Mouse (Mus musculus) c-Kit-positive CD71-positive TER-119-negative erythroid progenitor cells, embryonic 14.5 days (primary cell): ENCODE measurements around the gene Gm10309.

ENCODE experiments used
- DNase-seq: peaks from one replicate; pipeline ENCODE4 v3.0.0-alpha.2; 2013; ENCODE audit warnings: low read depth

Gene Gm10309

DNA sequence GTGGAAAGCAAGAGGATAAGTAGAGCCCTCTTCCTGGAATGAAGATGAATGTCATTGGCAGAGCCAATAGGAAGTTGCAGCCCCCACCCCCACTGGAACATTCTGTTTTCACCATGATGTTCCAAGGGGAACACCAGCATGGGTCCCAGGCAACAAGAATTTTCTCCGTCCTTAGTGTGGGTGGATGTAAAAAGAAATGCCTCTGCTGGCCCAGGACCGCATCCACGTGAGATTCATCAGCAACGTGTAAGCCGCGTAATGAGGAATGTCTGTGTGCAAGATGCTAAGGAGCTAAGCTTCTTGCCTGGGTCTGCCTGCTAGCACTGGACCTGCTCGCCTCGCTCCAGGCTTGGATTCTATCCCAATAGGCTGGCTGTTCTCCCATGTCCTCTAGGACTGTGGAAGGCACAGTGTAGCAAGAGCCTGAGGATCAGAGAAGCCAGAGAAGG lies at the start of gene Gm10309:
Gm10309 (minus strand) TSS at position 50 of the 449 bp plus-strand sequence.
- no peak for DNase-seq

DNA sequence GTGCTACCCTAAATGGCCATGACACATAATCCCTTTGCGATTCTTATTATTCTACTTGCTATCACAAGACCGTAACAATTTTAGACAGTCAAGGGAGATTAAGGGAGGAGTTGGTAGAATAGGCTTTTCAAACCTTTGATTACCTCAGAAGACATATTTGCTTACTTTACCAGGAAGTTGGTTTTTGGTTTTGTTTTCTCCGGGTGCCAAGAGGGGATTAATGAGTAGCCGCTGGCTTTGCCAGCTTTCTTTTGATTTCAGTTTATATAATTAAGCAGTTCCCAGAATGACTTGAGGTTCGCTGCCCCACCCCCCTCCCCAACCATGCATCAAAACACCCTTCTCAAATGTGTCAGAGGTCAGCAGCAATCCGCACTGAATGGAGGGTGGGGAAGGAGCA lies 47.0 kb upstream of the Gm10309 start:
- DNase-seq = no peak

DNA sequence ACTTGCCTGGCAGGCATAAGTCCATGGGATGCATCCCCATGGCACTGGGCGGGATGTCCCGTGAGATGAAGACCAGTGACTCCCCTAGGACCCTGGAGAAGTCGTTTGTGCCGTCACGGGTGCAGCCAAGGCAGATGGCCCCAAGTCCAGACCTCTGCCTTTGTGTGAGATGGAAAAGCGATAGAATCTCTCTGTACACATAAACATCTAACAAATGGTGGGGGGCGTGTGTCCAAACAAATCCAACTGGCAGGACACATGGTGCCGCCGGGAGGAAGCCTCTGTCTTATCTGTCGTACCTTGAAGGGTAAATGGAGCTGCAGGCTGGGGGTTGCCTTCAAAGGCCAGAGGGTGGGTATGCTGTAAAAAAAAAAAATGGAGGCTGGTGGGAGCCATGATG lies 46.5 kb upstream of the Gm10309 start:
- DNase-seq = no peak

DNA sequence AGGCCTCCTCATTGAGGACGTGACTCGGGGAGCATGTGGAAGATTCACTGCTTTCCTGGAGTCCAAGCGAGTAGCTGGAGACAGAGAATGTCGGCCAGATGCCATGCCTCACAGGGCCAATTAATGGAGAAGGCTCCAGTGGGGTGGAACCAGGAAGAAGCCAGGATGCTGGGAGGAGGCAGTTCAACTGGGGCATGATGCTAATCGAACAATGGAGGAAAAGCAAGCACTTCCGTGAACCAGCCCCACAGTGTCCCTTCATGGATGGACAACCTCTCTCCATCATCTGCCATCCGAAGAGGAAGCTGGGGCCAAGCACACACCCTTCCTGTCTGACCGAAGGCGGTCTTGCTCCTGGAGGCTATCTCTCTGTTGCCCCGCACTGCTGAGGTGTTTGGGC lies 44.1 kb upstream of the Gm10309 start:
- no peak for DNase-seq

DNA sequence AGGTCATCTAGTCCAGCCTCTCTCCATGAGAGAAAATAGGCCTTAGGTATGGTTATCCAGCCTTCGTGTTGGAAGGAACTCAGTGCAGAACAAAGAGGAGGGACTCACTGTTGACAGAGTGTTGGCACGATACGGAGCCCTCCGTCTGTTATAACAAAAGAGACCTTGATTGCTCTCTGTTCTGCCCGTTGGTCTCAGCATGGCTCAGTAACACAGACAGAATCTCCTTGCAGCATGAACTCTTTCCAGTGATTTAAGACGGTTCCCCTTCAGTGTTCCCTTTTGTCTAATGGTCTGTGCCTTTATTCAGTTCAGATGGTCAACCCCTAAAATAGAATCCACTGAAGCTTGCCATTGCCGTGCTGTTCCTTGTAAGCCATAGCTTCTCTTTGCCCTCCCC lies 41.5 kb upstream of the Gm10309 start:
- no peak for DNase-seq

DNA sequence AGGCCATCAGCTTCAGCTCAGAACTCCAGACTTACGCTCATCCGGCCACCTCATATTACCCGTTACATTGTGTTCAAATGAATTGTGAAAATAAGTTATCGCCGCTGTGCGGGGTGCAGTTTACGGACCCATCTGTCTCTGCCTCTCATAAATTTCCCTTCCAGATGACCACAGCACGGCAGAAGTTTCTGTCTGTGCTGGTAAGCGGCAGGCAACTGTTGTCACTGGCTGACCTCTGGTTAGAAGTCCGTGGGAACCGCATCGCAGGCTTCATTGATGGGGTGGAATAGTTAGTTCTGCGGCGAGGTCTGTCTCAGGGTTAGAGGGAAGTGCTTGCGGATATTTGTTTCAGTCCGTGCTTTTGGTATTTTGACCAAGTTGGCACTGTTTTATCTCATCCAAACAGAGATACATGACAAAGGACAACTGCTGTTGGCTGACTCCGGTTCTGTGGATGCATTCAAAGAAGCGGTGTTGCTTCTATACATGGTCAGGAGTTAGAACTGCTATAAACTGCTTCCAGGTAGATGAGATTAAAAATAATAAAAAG lies 34.9 kb upstream of the Gm10309 start:
- no peak for DNase-seq

DNA sequence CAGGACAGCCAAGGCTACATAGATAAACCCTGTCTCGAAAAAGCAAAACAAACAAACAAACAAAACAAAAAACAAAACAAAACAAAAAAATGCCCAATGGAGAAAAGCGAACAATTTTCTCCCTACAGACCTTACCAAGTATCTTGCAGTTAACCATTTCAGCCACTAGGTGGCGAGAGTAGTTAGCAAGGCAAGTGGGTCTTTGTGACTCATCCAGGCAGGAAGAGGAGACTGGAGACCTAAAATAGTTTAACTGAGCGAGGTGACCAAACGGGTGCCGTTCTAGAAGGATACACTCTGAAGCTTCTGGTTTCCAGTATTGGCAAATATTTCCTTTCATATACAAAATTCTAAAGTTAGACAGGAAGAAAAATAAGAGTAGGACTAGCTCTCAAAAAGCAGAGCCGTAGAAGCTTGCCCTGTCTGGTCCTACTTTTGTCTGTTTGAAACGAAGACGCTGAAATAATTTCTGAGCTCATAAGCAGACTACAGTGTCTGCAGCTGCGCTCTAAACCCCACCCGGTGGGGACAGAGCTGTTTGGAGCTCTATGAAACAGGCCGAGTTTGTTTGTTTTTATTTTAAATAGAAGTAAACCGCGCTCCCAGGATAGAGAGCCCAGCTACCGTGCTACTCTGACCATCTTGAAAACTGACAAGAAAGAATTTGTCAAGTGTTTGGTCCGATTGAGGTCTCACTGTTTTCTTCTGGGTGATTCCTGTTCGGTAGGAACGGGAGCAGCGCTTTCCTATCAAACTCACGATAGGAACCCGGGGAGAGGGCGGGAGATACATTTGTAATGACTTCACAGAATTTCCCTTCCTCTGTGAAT lies 31.0 kb upstream of the Gm10309 start:
- DNase-seq = peak; percentile 59

DNA sequence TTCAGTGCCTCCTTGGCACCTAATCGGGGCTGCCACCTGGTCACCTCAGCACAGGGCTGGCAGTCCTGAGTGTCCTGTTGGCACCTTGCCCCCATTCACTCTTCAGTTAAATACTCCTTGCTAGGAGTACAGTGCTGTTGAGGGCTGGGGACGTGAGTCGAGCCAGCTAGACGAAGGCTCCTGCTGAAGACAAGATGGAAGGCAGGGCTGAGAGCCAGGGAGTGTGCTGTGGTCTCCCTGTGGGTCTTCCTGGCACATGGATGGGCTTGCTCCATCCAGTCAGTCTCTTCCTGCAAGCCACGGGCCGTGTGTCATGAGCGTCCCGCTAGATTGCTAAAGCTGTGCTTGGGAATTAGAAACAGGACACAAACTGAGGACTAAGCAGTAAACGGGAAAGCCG lies 30.1 kb upstream of the Gm10309 start:
- no peak for DNase-seq

DNA sequence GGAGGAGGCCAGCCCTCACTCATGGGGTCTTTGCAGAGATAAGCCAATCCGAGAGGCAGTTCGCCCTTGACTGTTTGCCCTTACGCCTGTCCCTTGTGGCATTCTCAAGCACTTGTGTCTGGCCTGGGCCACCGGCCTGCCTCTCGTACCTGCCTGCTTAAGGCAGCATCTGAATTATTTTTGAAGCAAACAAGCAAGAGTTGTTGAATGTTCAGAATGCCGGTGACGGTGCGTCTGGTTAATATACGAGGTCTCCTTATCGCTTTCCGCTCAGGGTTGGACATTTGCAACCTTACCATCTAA lies 28.5 kb upstream of the Gm10309 start:
- no peak for DNase-seq

DNA sequence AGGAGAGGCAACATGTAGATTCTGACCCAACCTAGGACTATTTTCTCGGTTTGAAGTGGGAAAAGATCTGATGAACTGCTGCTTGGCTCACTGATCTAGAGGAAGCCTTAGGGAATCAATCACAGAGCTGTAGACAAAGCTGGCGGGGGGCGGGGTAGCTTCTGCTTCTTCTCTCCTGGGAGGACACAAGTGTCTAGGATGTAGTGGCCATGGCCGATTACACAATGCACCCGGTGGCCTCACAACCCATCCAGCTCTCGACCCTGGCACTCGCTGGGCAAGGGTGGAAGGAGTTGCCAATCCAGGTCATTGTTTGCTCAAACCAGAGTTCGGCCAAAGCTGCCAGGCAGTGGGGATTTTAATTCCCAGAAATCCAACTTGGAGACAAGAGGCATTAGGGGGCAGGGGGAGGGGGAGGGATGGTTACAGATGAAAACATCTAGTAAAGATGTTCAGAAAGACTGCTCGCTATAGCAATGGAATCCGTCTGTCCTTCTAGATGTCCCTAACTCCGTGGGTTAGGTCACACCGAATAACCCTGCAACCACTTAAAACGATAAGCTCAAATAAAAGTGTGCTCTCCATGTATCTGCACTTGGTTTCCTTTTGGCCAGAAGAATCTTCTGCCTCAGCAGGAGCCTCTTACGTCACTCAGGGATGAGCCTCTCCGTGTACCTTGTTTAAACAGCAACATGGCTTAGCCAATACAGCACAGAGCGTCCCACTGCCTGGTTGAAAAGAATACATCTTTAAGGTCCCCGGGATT lies 27.9 kb upstream of the Gm10309 start:
- DNase-seq = no peak

DNA sequence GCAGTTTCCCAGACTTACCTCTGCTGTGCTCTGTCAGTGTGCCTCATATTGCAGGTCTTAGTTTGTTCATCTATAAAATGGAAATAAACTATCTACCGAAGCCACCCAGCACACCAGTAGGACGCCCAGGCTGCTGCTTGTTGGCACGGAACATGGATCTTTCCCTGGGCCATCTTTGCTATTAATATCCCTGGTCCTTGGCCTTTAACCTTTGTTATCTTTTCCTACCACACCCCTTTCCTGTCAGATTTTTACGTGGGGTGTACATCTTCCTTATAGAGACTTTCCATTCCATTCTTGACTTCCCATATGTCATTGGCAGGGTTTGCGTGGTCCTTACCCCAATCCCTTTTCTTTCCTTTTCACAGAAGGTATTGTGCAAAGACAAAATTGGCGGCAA lies 26.2 kb upstream of the Gm10309 start:
- DNase-seq = no peak

DNA sequence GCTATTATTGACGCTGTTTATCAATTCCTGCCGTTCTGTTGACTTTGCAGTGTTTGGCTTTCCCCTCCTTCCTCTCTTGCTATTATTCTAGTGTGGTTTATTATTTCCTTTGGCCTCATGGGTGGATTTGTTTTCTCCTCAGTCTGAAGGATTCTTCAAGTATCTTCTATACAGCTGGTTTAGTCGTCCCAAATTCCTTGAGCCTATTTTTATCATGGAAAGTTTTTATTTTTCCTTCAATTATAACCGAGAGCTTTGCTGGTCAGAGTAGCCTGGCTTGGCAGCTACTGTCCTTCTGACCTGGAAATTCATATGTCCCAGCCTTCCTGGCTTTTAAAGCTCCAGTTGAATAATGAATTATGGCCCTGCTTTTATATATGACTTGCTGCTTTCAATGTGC lies 24.4 kb upstream of the Gm10309 start:
- no peak for DNase-seq

DNA sequence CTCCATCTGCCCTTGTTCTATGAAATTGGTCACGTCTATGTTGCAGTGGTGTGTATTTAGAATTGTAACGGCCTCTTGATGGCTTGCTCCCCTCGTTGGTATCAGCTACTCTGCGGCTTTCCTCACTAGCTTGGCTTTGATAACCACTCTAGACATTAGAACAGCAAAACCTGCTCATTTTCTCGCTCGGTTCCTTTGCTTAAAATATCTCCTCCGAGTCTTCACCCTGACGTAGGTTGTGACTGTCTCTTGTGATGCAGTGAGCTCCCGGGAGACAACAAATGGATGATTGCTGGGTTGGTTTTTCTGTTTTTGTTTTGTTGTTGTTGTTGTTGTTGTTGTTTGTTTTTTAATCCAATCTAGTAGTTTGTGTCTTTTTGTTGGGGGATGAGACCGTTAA lies 24.0 kb upstream of the Gm10309 start:
- DNase-seq = no peak

DNA sequence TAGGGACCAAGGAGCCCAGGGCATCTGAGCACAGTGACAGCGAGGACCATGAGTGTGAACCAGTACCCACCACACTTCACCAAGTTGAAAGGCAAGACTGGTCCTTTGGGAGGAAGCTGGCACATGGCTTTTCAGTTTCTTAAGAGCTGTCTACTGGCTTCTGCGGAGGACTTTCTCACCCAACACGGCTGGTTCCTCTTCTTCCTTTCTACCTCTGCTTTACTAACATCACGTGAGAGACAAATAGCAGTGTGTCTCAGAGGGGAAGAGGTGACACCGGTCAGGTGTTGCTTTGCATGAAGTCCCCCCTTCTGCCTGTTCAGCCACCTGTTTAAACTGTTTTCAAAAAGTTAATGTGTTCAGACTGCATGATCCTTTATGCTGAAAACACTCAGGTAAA lies 22.3 kb upstream of the Gm10309 start:
- no peak for DNase-seq

DNA sequence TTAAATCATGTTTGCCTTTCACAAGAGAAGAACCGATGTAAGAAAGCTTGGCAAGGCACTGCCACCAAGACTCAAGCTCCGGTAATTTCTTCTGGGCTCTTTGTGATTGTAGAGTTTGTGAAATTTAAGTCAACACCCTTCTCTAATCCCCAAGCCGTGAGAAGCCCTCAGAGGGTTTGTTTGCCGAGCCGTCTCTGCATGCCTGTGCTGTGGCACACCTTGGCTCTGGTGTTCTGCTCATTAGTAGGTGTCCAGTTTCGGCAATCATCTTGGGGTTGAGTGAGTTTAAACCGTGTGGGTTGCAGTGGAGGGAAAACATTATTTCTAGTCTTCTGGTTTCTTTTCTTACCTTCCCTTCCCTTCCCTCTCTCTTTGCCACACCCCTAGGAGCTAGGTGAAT lies 21.0 kb upstream of the Gm10309 start:
- no peak for DNase-seq

DNA sequence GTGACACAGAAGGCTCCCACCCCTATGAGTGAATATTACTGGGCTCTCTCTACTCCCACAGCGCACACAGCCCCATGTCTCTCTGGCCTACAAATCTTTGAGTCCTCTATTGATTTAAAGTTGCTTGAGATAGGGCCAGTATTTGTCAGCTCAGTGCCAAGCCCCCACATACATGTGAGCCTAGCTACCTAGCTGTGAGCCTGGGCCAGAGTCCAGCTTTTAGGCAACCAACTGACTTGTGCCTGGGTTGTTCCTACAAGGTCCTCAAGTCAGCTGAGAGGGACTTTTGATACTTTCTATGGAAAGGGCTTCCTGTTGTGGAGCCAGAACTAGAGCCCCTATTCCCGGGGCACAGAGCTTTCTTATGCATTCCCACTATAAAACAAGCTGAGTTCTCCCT lies 20.0 kb upstream of the Gm10309 start:
- DNase-seq = no peak

DNA sequence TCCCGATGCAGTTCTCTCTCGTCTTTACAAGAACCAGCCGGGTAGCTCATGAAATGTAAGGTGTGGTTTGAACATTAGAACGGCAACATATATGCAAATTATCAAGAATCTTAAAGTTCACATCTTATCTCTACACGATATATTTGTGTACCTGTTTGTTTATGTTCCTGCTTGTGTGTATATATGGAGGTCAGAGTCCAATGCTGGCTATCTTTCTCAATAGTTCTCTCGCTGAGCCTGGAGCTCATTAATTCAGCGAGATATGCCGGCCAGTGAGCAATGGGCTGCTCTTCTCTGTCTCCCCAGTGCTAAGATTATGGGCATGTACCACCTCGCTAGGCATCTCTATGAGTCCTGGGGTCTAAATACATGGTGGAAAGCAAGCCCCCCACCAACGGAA lies 18.8 kb upstream of the Gm10309 start:
- no peak for DNase-seq

DNA sequence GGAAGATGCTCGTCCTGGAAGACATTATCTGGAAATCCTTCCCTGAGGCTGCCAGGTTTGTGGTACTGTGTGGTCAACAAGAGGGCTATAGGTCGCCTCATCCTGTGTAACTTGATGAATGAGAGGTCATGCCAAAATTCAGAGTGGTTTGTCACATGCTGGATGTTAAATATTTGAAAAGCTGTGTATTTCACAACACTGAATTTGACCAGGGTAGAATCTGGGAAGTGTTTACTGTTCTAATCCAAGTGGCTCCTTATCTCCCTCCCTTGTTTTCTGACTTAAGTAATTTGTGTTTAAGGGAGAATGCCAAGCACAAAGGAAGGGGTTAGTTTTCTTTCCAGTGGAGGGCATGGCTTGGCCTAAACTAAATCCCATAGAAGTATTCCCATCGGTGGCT lies 18.3 kb upstream of the Gm10309 start:
- no peak for DNase-seq

DNA sequence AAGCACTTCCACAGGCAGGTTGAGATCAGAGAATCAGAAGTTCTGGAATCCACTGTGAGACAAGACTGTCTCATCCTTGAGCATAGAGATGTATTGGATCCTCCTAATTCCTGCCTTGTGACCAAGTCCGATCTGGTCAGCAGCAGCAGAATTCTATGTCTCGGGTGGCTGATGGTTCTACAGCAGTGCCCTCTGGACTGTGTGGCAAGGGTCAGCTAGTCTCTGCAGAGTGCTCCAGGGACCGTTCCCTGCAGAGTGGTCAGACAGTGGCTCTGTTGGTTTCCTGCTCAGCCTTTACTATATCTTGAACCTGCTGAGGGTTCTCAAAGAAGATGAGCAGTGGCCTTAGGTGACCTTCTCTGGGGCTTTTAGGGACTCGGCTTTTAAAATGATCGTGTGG lies 17.6 kb upstream of the Gm10309 start:
- no peak for DNase-seq

DNA sequence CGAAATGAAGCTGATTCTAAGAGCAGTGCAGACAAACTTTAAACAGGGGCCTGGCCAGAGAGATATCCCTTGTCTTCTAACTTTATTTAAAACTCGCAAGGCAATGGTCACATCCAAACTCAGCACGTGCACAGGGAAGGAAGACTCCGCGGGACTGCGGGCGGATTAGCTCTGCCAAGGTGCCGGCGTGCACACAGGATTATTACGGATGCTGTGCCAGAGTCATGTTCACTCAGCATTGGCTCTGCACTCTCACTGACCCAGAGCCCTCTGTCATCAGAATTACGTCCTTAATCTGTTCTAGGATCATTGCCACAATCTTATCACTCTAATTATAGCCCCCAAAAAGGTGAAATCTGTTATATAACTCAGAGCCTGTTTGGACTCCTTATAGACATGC lies 16.2 kb upstream of the Gm10309 start:
- DNase-seq = no peak

DNA sequence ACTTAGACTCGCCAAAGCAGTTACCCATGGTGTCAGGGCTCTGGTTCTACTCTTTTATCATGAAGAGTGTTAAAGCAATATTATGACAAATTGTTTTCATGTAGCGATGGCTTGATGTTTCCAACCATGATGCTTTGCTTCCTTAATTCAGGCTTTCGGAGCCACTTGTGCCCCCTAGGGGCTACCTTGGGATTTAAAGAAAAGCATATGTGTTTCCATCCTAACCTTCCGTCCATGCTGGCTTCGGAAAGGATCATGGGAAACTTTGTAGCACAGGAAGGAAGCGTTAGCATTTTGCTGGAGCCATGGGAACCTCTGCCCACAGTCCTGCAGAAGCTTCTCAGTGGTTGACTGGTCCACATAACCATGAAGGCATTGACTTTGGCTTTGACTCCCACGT lies 13.6 kb upstream of the Gm10309 start:
- no peak for DNase-seq

DNA sequence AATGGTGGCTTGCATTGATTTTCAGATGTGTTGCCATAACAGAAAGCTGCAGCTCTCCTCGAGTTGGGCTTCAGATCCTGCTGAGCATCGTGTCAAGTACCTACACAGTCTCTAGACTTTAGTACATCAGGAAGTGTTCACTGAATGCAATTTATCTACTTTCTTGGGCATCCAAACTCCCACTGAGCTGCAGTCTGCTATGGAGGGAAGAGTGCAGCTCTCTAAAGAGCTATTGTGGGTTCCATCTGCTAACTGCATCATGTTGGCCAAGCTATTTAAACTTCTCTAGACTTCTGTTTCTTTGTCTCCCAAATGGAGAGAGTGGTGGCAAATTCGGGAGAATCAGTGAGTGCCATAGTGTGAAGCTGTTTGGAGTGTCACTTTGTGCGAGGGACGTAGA lies 11.6 kb upstream of the Gm10309 start:
- DNase-seq = no peak

DNA sequence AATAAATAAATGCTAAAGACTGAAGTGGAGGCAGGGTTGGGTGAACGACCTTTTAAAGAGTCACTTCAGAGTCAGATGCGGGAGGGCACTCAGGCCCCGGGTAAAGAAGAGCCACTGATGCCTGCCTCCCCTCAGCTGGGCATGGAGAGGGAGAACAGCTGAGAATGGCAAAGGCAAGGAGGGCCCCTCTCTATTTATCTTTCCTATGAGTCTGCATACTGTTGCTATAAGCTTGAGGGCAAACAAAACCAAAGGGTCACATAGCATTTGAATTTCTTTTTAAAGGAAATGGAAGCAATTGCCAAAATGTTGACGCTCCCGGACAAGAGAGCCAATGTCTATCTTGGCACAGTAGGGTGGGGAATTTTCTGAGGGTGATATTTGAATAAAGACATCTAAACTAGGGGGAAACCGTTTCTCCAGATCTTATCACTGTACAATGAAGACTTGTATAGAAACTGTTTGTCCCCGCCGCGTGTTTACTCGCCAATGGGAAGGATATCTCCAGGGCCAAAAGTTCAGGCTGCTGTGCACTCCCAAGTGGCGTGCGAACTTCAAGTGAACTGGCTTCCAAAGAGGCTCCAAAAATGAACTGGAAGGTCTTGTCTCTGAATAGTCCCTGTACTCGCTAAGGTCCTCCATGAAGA lies 10.1 kb upstream of the Gm10309 start:
- DNase-seq = no peak
